Mouse (Mus musculus) MEL (cell line): ENCODE measurements around the gene Cnot8. TPM values are rescaled to one million over a fixed set of nuclear protein-coding genes. Genes with fewer than 3 reads are reported as not detected.

Source experiments
- DNase-seq: peaks from one replicate; pipeline ENCODE4 v3.0.0; 2011; ENCODE audit warnings: low read depth, low spot score
- H3K27ac ChIP-seq: 2 replicates; pipeline ENCODE4 v1.5.1; 2012; ENCODE audit warnings: low read depth, mild to moderate bottlenecking, control low read depth, low read length, moderate library complexity; ENCODE audit not compliant: control insufficient read depth
- H3K27me3 ChIP-seq, 2 experiments: fragments of 150-350 bp in 1 of 2; sonication (generic) in 1 of 2; 2 replicates each; pipeline ENCODE4 v1.6.1; 2012; ENCODE audit warnings: low read length in 2 of 2, mild to moderate bottlenecking in 2 of 2, improper control_type of control experiment in 1 of 2, moderate library complexity in 1 of 2; ENCODE audit not compliant: insufficient read depth in 2 of 2, control insufficient read depth in 1 of 2
- H3K36me3 ChIP-seq, 2 experiments: 2 replicates each; pipeline ENCODE4 v1.6.1; 2012 to 2014; ENCODE audit warnings: low read length in 2 of 2, improper control_type of control experiment in 1 of 2, inconsistent platforms in 1 of 2, mild to moderate bottlenecking in 1 of 2; ENCODE audit not compliant: insufficient read depth in 2 of 2, control insufficient read depth in 1 of 2
- H3K4me1 ChIP-seq, 2 experiments: fragments of 150-350 bp in 1 of 2; sonication (generic) in 1 of 2; 2 replicates each; pipeline ENCODE4 v1.6.1; 2012; ENCODE audit warnings: low read length in 2 of 2, improper control_type of control experiment in 1 of 2, mild to moderate bottlenecking in 1 of 2; ENCODE audit not compliant: insufficient read depth in 2 of 2, control insufficient read depth in 1 of 2
- H3K4me3 ChIP-seq, 2 experiments: fragments of 150-350 bp in 1 of 2; sonication (generic) in 1 of 2; 2 replicates each; pipeline ENCODE4 v1.5.1; 2012; ENCODE audit warnings: low read depth in 2 of 2, low read length in 2 of 2, mild to moderate bottlenecking in 2 of 2, moderate library complexity in 2 of 2, control low read depth in 1 of 2, improper control_type of control experiment in 1 of 2; ENCODE audit not compliant: control insufficient read depth in 1 of 2, insufficient read depth in 1 of 2
- H3K79me2 ChIP-seq: 2 replicates; pipeline ENCODE4 v1.6.1; 2012; ENCODE audit warnings: mild to moderate bottlenecking, low read length, moderate library complexity; ENCODE audit not compliant: control insufficient read depth, poor library complexity, insufficient read depth
- H3K9ac ChIP-seq: 2 replicates; pipeline ENCODE4 v1.6.1; 2012; ENCODE audit warnings: low read depth, mild to moderate bottlenecking, control low read depth, low read length, moderate library complexity; ENCODE audit not compliant: control insufficient read depth, poor library complexity, severe bottlenecking
- H3K9me3 ChIP-seq: fragments of 150-350 bp; sonication (generic); replicated peaks from 2 replicates; pipeline ENCODE4 v1.6.1; 2012; ENCODE audit warnings: mild to moderate bottlenecking, low read length, improper control_type of control experiment, moderate library complexity; ENCODE audit not compliant: insufficient read depth
- CHD2 ChIP-seq: IDR thresholded peaks from 2 replicates; pipeline ENCODE4 v1.6.1; 2011; ENCODE audit warnings: low read length, improper control_type of control experiment
- EP300 ChIP-seq, 2 experiments: IDR thresholded peaks; 2 replicates each; pipeline ENCODE4 v1.6.1; 2011; ENCODE audit warnings: improper control_type of control experiment in 2 of 2, low read length in 2 of 2, low read depth in 1 of 2, mild to moderate bottlenecking in 1 of 2
- ETS1 ChIP-seq: IDR thresholded peaks from 2 replicates; pipeline ENCODE4 v1.6.1; 2012; ENCODE audit warnings: low read depth, mild to moderate bottlenecking, inconsistent platforms, low read length, improper control_type of control experiment, moderate library complexity
- GABPA ChIP-seq: IDR thresholded peaks from 2 replicates; pipeline ENCODE4 v1.6.1; 2012; ENCODE audit warnings: low read depth, mild to moderate bottlenecking, inconsistent platforms, low read length, improper control_type of control experiment, moderate library complexity
- GATA1 ChIP-seq: IDR thresholded peaks from 2 replicates; pipeline ENCODE4 v1.6.1; 2011; ENCODE audit warnings: low read depth, low read length, improper control_type of control experiment
- MAFK ChIP-seq: IDR thresholded peaks from 2 replicates; pipeline ENCODE4 v1.6.1; 2011; ENCODE audit warnings: low read depth, mild to moderate bottlenecking, low read length, improper control_type of control experiment, borderline replicate concordance
- MAX ChIP-seq: IDR thresholded peaks from 2 replicates; pipeline ENCODE4 v1.6.1; 2011; ENCODE audit warnings: low read length, improper control_type of control experiment
- MAZ ChIP-seq: IDR thresholded peaks from 2 replicates; pipeline ENCODE4 v1.6.1; 2012; ENCODE audit warnings: low read depth, mild to moderate bottlenecking, inconsistent platforms, low read length, improper control_type of control experiment
- MYC ChIP-seq: IDR thresholded peaks from 2 replicates; pipeline ENCODE4 v1.6.1; 2011; ENCODE audit warnings: low read depth, mild to moderate bottlenecking, low read length, improper control_type of control experiment, moderate library complexity
- NELFE ChIP-seq: IDR thresholded peaks from 2 replicates; pipeline ENCODE4 v1.6.1; 2011; ENCODE audit warnings: low read depth, low read length, improper control_type of control experiment
- POLR2A ChIP-seq, 2 experiments: IDR thresholded peaks; 2 replicates each; pipeline ENCODE4 v1.6.1; 2011 to 2012; ENCODE audit warnings: low read length in 2 of 2, mild to moderate bottlenecking in 2 of 2, control low read depth in 1 of 2, improper control_type of control experiment in 1 of 2, low read depth in 1 of 2, moderate library complexity in 1 of 2; ENCODE audit not compliant: control insufficient read depth in 1 of 2, insufficient read depth in 1 of 2, poor library complexity in 1 of 2
- POLR2AphosphoS2 ChIP-seq: IDR thresholded peaks from 2 replicates; pipeline ENCODE4 v1.6.1; 2011; ENCODE audit warnings: low read length, improper control_type of control experiment
- RCOR1 ChIP-seq: IDR thresholded peaks from 2 replicates; pipeline ENCODE4 v1.6.1; 2012; ENCODE audit warnings: low read depth, mild to moderate bottlenecking, inconsistent platforms, low read length, improper control_type of control experiment
- SIN3A ChIP-seq: IDR thresholded peaks from 2 replicates; pipeline ENCODE4 v1.6.1; 2012; ENCODE audit warnings: low read length, improper control_type of control experiment, inconsistent platforms
- SMC3 ChIP-seq: IDR thresholded peaks from 2 replicates; pipeline ENCODE4 v1.6.1; 2011; ENCODE audit warnings: low read depth, low read length, improper control_type of control experiment
- TAL1 ChIP-seq: IDR thresholded peaks from 2 replicates; pipeline ENCODE4 v1.6.1; 2012; ENCODE audit warnings: mild to moderate bottlenecking, inconsistent platforms, low read length, moderate library complexity, mixed read lengths
- TBP ChIP-seq: IDR thresholded peaks from 2 replicates; pipeline ENCODE4 v1.8.0; 2011; ENCODE audit warnings: low read depth, low read length, improper control_type of control experiment
- TCF12 ChIP-seq: IDR thresholded peaks from 2 replicates; pipeline ENCODE4 v1.6.1; 2014; ENCODE audit warnings: low read depth, mild to moderate bottlenecking, inconsistent platforms, low read length, improper control_type of control experiment, moderate library complexity
- UBTF ChIP-seq: IDR thresholded peaks from 2 replicates; pipeline ENCODE4 v1.6.1; 2012; ENCODE audit warnings: low read depth, mild to moderate bottlenecking, inconsistent platforms, low read length, improper control_type of control experiment, moderate library complexity, borderline replicate concordance; ENCODE audit not compliant: insufficient read depth
- USF1 ChIP-seq: IDR thresholded peaks from 2 replicates; pipeline ENCODE4 v1.6.1; 2014; ENCODE audit warnings: low read depth, mild to moderate bottlenecking, inconsistent platforms, low read length, improper control_type of control experiment, moderate library complexity
- ZKSCAN1 ChIP-seq: IDR thresholded peaks from 2 replicates; pipeline ENCODE4 v1.6.1; 2012; ENCODE audit warnings: low read depth, mild to moderate bottlenecking, inconsistent platforms, low read length, improper control_type of control experiment, moderate library complexity
- ZMIZ1 ChIP-seq: IDR thresholded peaks from 2 replicates; pipeline ENCODE4 v1.6.1; 2012; ENCODE audit warnings: low read depth, mild to moderate bottlenecking, inconsistent platforms, low read length, improper control_type of control experiment, moderate library complexity
- polyA plus RNA-seq, 2 experiments: library from polyadenylated mRNA; stranded (reverse) in 1 of 2; unstranded in 1 of 2; fragments of >175 nt in 1 of 2; fragments of >200 nt in 1 of 2; gene quantifications; 2 replicates each; pipeline versions ENCODE4 v1.2.1 to v1.2.4; 2012; ENCODE audit warnings: low replicate concordance in 2 of 2, low read depth in 1 of 2; ENCODE audit not compliant: insufficient read length in 2 of 2, insufficient read depth in 1 of 2, missing spikeins in 1 of 2
- total RNA-seq: library from RNA; depleted of rRNA; stranded (reverse); fragments of 300-350 nt; gene quantifications from 2 replicates; pipeline ENCODE4 v1.2.3, GENCODE M21; 2012

Cnot8 gene
- total and polyA plus RNA-seq, 3 experiments = 52.9 to 70.3 TPM; not detected in 1

GRCm38 (mm10) chr11:58134869-58135268, 30.9 kb downstream of the Cnot8 start:
- H3K4me3 ChIP-seq = no peak overlapping the region
- peak; percentile 39 for DNase-seq

GRCm38 (mm10) chr11:58135296-58135695, 31.3 kb downstream of the Cnot8 start:
- Histone ChIP-seq H3K36me3 (peaks cover 0 to 36% of the 10 kb centered on the region in 2 experiments; a peak in 2 of 4 replicates), H3K9me3 (no peaks in the 10 kb centered on the region), H3K9ac (no peak overlapping the region), H3K4me1 (no peaks in the 10 kb centered on the region), H3K27ac (no peak overlapping the region), H3K4me3 (no peak overlapping the region), H3K27me3 (no peaks in the 10 kb centered on the region), H3K79me2 (no peaks in the 10 kb centered on the region)
- TF ChIP-seq USF1 (no peak), MAZ (no peak), TAL1 (no peak), UBTF (no peak)
- no peak for DNase-seq

More at GRCm38 (mm10) chr11:58134869-58135268, 30.9 kb downstream of the Cnot8 start:
- no peak overlapping the region for H3K9ac ChIP-seq
- H3K79me2 ChIP-seq = no peaks in the 10 kb centered on the region
- no peaks in the 10 kb centered on the region for H3K27me3 ChIP-seq
- H3K4me1 ChIP-seq = no peaks in the 10 kb centered on the region
- H3K27ac ChIP-seq = no peak overlapping the region
- no peaks in the 10 kb centered on the region for H3K9me3 ChIP-seq
- H3K36me3 ChIP-seq = peaks cover 0 to 38% of the 10 kb centered on the region in 2 experiments; a peak in 2 of 4 replicates
- TF ChIP-seq ETS1 = no peak
- TF ChIP-seq TCF12 = no peak
- no peak for TF ChIP-seq POLR2AphosphoS2
- TF ChIP-seq GATA1 = no peak
- TF ChIP-seq ZKSCAN1 = no peak
- TF ChIP-seq CHD2 = no peak
- TF ChIP-seq SIN3A = no peak
- TF ChIP-seq NELFE = no peak
- no peak for TF ChIP-seq RCOR1
- TF ChIP-seq SMC3 = no peak
- TF ChIP-seq TBP = no peak
- no peak for TF ChIP-seq ZMIZ1

GRCm38 (mm10) chr11:58136677-58137076, 32.7 kb downstream of the Cnot8 start:
- Histone ChIP-seq H3K27ac (no peak overlapping the region), H3K9me3 (no peaks in the 10 kb centered on the region), H3K79me2 (no peaks in the 10 kb centered on the region), H3K9ac (no peak overlapping the region), H3K4me1 (no peaks in the 10 kb centered on the region), H3K36me3 (peaks cover 0 to 31% of the 10 kb centered on the region in 2 experiments; a peak in 2 of 4 replicates), H3K4me3 (no peak overlapping the region), H3K27me3 (no peaks in the 10 kb centered on the region)
- no peak for TF ChIP-seq RCOR1
- no peak for TF ChIP-seq GABPA
- TF ChIP-seq MAX = no peak
- no peak for TF ChIP-seq TCF12
- no peak for TF ChIP-seq POLR2A (IDR thresholded peaks at IDR 0.05; ENCODE audit: control insufficient read depth in 1 of 2, insufficient read depth in 1 of 2, low read depth in 1 of 2, low read length in 2 of 2, poor library complexity in 1 of 2)
- no peak for TF ChIP-seq MYC
- no peak for TF ChIP-seq EP300 (IDR thresholded peaks at IDR 0.05; ENCODE audit: low read depth in 1 of 2, low read length in 2 of 2)
- no peak for TF ChIP-seq ZMIZ1
- TF ChIP-seq MAFK = no peak
- DNase-seq = no peak
